Comparison of ENCODE assay signal across 20 mouse cellular contexts in genomic region chr11:20514757-20515156, GRCm38 (mm10). TPM values are rescaled to one million over a fixed set of nuclear protein-coding genes. Genes with fewer than 3 reads are reported as not detected.
DNase-seq lines count a peak whose midpoint lies in the region; ATAC-seq and TF ChIP-seq lines count a peak whose summit lies in the region.
"Had no signal": no experiment of that assay in that cellular context is flagged by ENCODE, and none has a peak within 500 bp of the region (broad histone marks: within the 10 kb centered on the region; RNA-seq: fewer than 3 reads in every experiment).

No protein-coding gene starts in this region.

- TF ChIP-seq CTCF in midbrain, postnatal 0 days (IDR thresholded peaks at IDR 0.05) = no peak

- 0 out of 2 replicates have a peak, but pooled peaks have one; percentile 47 for ATAC-seq in embryonic facial prominence, embryonic 12.5 days (ENCODE audit: insufficient number of reproducible peaks, insufficient read depth, low FRiP score, low TSS enrichment)
- ATAC-seq in midbrain, postnatal 0 days (ENCODE audit: low FRiP score) = no peak
- ATAC-seq in midbrain, embryonic 13.5 days = no peak
- ATAC-seq in embryonic facial prominence, embryonic 15.5 days (ENCODE audit: insufficient number of reproducible peaks, low FRiP score, low TSS enrichment, low read depth) = peak; percentile 63; the same call in 1 of the 2 replicates
- ATAC-seq: CD4-positive, CD25-positive, alpha-beta regulatory T cell, adult 4 months; forebrain, embryonic 16.5 days; hindbrain, postnatal 0 days had no signal

- 35% methylated on average over 4 of the region's 4 CpGs for WGBS in embryonic facial prominence, embryonic 12.5 days
- WGBS in embryonic facial prominence, embryonic 10.5 days = 68% methylated on average over 4 of the region's 4 CpGs
- WGBS in midbrain, postnatal 0 days = 70% methylated on average over 4 of the region's 4 CpGs
- 75% methylated on average over 4 of the region's 4 CpGs for WGBS in midbrain, embryonic 13.5 days
- 17% methylated on average over 4 of the region's 4 CpGs for WGBS in embryonic facial prominence, embryonic 15.5 days

- peaks cover 10% of the 10 kb centered on the region; the same call in 1 of the 2 replicates for H3K4me1 ChIP-seq in embryonic facial prominence, embryonic 12.5 days
- H3K4me1 ChIP-seq in embryonic facial prominence, embryonic 10.5 days = no peaks in the 10 kb centered on the region
- no peaks in the 10 kb centered on the region for H3K4me1 ChIP-seq in midbrain, postnatal 0 days (ENCODE audit: insufficient read depth, low read length)
- no peaks in the 10 kb centered on the region for H3K4me1 ChIP-seq in midbrain, embryonic 13.5 days (replicated peaks)
- peaks cover 14% of the 10 kb centered on the region for H3K4me1 ChIP-seq in embryonic facial prominence, embryonic 15.5 days
- H3K4me1 ChIP-seq: heart, embryonic 15.5 days had no signal

- no peak for DNase-seq in embryonic facial prominence, embryonic 10.5 days (ENCODE audit: low spot score)
- peak; percentile 12 for DNase-seq in midbrain, postnatal 0 days (ENCODE audit: low spot score)
- DNase-seq in cerebellum, postnatal 25 days = no peak
- no peak for DNase-seq in kidney, adult 9 months
- DNase-seq: adrenal gland, postnatal 10 days; B cell, adult 2 months; cerebellum, adult 18-20 months; embryo, embryonic 11 days; gastrocnemius, postnatal 14 days; heart, adult 2 months; heart, postnatal 14 days had no signal

- H3K9me3 ChIP-seq in embryonic facial prominence, embryonic 12.5 days = no peaks in the 10 kb centered on the region
- peaks cover 6% of the 10 kb centered on the region; the same call in 1 of the 2 replicates for H3K9me3 ChIP-seq in embryonic facial prominence, embryonic 10.5 days
- H3K9me3 ChIP-seq in midbrain, postnatal 0 days (ENCODE audit: low read length) = no peaks in the 10 kb centered on the region
- no peaks in the 10 kb centered on the region; the same call in 1 of the 2 replicates for H3K9me3 ChIP-seq in midbrain, embryonic 13.5 days
- H3K9me3 ChIP-seq in embryonic facial prominence, embryonic 15.5 days (replicated peaks) = no peaks in the 10 kb centered on the region
- H3K9me3 ChIP-seq: heart, embryonic 15.5 days; hindbrain, embryonic 13.5 days had no signal

- no peaks in the 10 kb centered on the region for H3K27me3 ChIP-seq in embryonic facial prominence, embryonic 12.5 days
- no peaks in the 10 kb centered on the region for H3K27me3 ChIP-seq in embryonic facial prominence, embryonic 10.5 days (replicated peaks; ENCODE audit: low read depth, poor library complexity, severe bottlenecking)
- H3K27me3 ChIP-seq in midbrain, postnatal 0 days (ENCODE audit: insufficient read depth, low read length) = no peaks in the 10 kb centered on the region
- no peaks in the 10 kb centered on the region for H3K27me3 ChIP-seq in midbrain, embryonic 13.5 days
- no peaks in the 10 kb centered on the region for H3K27me3 ChIP-seq in embryonic facial prominence, embryonic 15.5 days
- H3K27me3 ChIP-seq: heart, embryonic 15.5 days; hindbrain, embryonic 13.5 days had no signal

- no peaks in the 10 kb centered on the region for H3K36me3 ChIP-seq in embryonic facial prominence, embryonic 12.5 days
- H3K36me3 ChIP-seq in embryonic facial prominence, embryonic 10.5 days (replicated peaks) = no peaks in the 10 kb centered on the region
- no peaks in the 10 kb centered on the region for H3K36me3 ChIP-seq in midbrain, postnatal 0 days (ENCODE audit: insufficient read depth, low read length)
- no peaks in the 10 kb centered on the region for H3K36me3 ChIP-seq in midbrain, embryonic 13.5 days
- no peaks in the 10 kb centered on the region for H3K36me3 ChIP-seq in embryonic facial prominence, embryonic 15.5 days
- H3K36me3 ChIP-seq: heart, embryonic 15.5 days; hindbrain, embryonic 13.5 days had no signal

- H3K4me3 ChIP-seq in embryonic facial prominence, embryonic 12.5 days = no peak overlapping the region
- no peak overlapping the region for H3K4me3 ChIP-seq in embryonic facial prominence, embryonic 10.5 days
- H3K4me3 ChIP-seq in midbrain, postnatal 0 days (ENCODE audit: low read depth, low read length) = no peak overlapping the region
- no peak overlapping the region for H3K4me3 ChIP-seq in midbrain, embryonic 13.5 days (replicated peaks)
- H3K4me3 ChIP-seq in embryonic facial prominence, embryonic 15.5 days (replicated peaks) = no peak overlapping the region
- H3K4me3 ChIP-seq: heart, adult 2 months; heart, embryonic 15.5 days; hindbrain, embryonic 13.5 days had no signal

- peak overlapping the region; percentile 69 for H3K27ac ChIP-seq in embryonic facial prominence, embryonic 12.5 days
- H3K27ac ChIP-seq in embryonic facial prominence, embryonic 10.5 days (replicated peaks) = no peak overlapping the region
- no peak overlapping the region for H3K27ac ChIP-seq in midbrain, postnatal 0 days (ENCODE audit: low read depth, low read length)
- H3K27ac ChIP-seq in midbrain, embryonic 13.5 days = no peak overlapping the region
- H3K27ac ChIP-seq in embryonic facial prominence, embryonic 15.5 days (replicated peaks) = peak overlapping the region; percentile 80
- H3K27ac ChIP-seq: heart, adult 2 months; heart, embryonic 15.5 days; hindbrain, embryonic 13.5 days; hindbrain, postnatal 0 days had no signal

- H3K4me2 ChIP-seq in embryonic facial prominence, embryonic 12.5 days (replicated peaks) = no peak overlapping the region
- H3K4me2 ChIP-seq in midbrain, postnatal 0 days (ENCODE audit: low read depth, low read length, poor library complexity, severe bottlenecking) = no peak overlapping the region
- no peak overlapping the region for H3K4me2 ChIP-seq in midbrain, embryonic 13.5 days (replicated peaks)
- H3K4me2 ChIP-seq in embryonic facial prominence, embryonic 15.5 days (replicated peaks) = peak overlapping the region; percentile 12
- H3K4me2 ChIP-seq: heart, embryonic 11.5 days; heart, embryonic 15.5 days; hindbrain, embryonic 13.5 days had no signal

- H3K9ac ChIP-seq in embryonic facial prominence, embryonic 12.5 days = no peak overlapping the region
- no peak overlapping the region for H3K9ac ChIP-seq in midbrain, postnatal 0 days (replicated peaks; ENCODE audit: low read length, poor library complexity, severe bottlenecking)
- no peak overlapping the region for H3K9ac ChIP-seq in midbrain, embryonic 13.5 days (replicated peaks)
- H3K9ac ChIP-seq in embryonic facial prominence, embryonic 15.5 days = no peak overlapping the region
- H3K9ac ChIP-seq: heart, embryonic 15.5 days; hindbrain, embryonic 13.5 days had no signal

RNA-seq across cellular contexts. Expression of gene Sertad2, which starts 28.3 kb away (rescaled TPM):
- polyA plus RNA-seq in embryonic facial prominence, embryonic 12.5 days (2016; fragmentation: Nextera tagmentation; extraction: Ambion mirVana) = 41.9 and 43.3 TPM in 2 replicates
- polyA plus RNA-seq in embryonic facial prominence, embryonic 10.5 days (2016; fragmentation: Nextera tagmentation; extraction: Ambion mirVana) = 29.6 and 33.2 TPM in 2 replicates
- total RNA-seq in midbrain, postnatal 0 days (2014; rRNA removed) = 15.2 and 16.9 TPM in 2 replicates
- polyA plus RNA-seq in midbrain, postnatal 0 days (2015; fragmentation: Nextera tagmentation; extraction: Ambion mirVana) = 31.4 and 31.5 TPM in 2 replicates
- polyA plus RNA-seq in midbrain, embryonic 13.5 days (2015; fragmentation: Nextera tagmentation; extraction: Ambion mirVana) = 29.8 and 32.0 TPM in 2 replicates
- 47.9 and 52.4 TPM in 2 replicates for polyA plus RNA-seq in embryonic facial prominence, embryonic 15.5 days (2015; fragmentation: Nextera tagmentation; extraction: Ambion mirVana)

Comparison
In these comparisons a context has a peak if more than half of its experiments do, and no peak if none do; other contexts are left out.
1. H3K27ac ChIP-seq: peak in embryonic facial prominence, embryonic 12.5 days (single experiment) and embryonic facial prominence, embryonic 15.5 days (single experiment); none in embryonic facial prominence, embryonic 10.5 days (single experiment), midbrain, postnatal 0 days (single experiment) and midbrain, embryonic 13.5 days (single experiment).
2. ATAC-seq: peak in embryonic facial prominence, embryonic 12.5 days (single experiment) and embryonic facial prominence, embryonic 15.5 days (single experiment); none in midbrain, postnatal 0 days (single experiment) and midbrain, embryonic 13.5 days (single experiment).